Mouse (Mus musculus): Measurements from ENCODE around the gene Tcp10c. TPM values are rescaled to one million over a fixed set of nuclear protein-coding genes. Genes with fewer than 3 reads are reported as not detected.

The Tcp10c gene
- polyA plus RNA-seq (2017; shearing (Covaris generic)) = not detected

DNA sequence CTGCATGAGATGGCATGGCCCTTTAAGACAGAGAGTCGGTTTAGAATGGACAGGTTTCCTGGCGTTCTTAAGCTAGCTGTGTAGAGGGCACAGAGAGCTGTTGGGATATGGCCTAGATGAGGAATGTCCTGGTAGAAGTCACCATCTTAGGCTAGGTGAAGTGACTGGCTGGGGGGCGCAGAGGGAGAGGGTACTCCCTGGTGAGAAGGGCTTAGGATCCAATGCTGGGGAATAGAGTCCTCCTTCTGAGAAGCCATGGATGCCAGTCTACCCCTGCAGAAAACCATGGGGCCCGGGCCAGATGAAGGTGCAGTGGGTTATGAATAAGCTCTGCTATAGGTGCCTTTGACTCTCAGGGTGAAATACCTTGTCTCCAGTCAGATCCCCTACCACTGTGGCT is at the start of gene Tcp10c:
Tcp10c (plus strand) TSS at position 52 of the 400 bp plus-strand sequence.

Other genes with a start within 250 kb of the Tcp10c start
- not detected for gene Unc93a, start 222.8 kb upstream of the Tcp10c start, polyA plus RNA-seq (2017; shearing (Covaris generic))
- gene Smok2a, start 133.4 kb upstream of the Tcp10c start, polyA plus RNA-seq (2017; shearing (Covaris generic)) = not detected
- gene Smok2b, start 124.3 kb upstream of the Tcp10c start, polyA plus RNA-seq (2017; shearing (Covaris generic)) = 0.56 TPM

Measured in effector memory CD4-positive, alpha-beta T cell, adult 5 months (primary cell).